Mouse (Mus musculus): Measurements from ENCODE around the gene Hmx1.

GRCm38 (mm10) chr5:35421622-35422021 is 32.7 kb downstream of the Hmx1 start:
- TF ChIP-seq CTCF (IDR thresholded peaks at IDR 0.05; ENCODE audit: extremely low read depth, insufficient read depth, low read length) (no peak), POLR2A (IDR thresholded peaks at IDR 0.05; ENCODE audit: extremely low read depth, insufficient read depth, low read length) (no peak)
